Mouse (Mus musculus) hematopoietic stem cell, adult 5-6 weeks (primary cell): ENCODE data around the gene Sap18b. TPM values are rescaled to one million over a fixed set of nuclear protein-coding genes. Genes with fewer than 3 reads are reported as not detected.
"Not testable (repeated sequence)": the region's sequence is repeated elsewhere in the genome, so short reads cannot be mapped to it uniquely, and the experiment has no call there.

ENCODE experiments used
- ATAC-seq, 2 experiments: fragments of 125-278 bp in 1 of 2; replicated peaks in 1 of 2; 2 replicates each; pipeline ENCODE4 v1.8.0; 2016 to 2017; ENCODE audit warnings: inconsistent platforms in 2 of 2, mild to moderate bottlenecking in 2 of 2, moderate number of reproducible peaks in 2 of 2, low read depth in 1 of 2, moderate TSS enrichment in 1 of 2; ENCODE audit not compliant: low FRiP score in 2 of 2, poor library complexity in 2 of 2, severe bottlenecking in 2 of 2, insufficient read depth in 1 of 2, low TSS enrichment in 1 of 2
- total RNA-seq: library from RNA; stranded (forward); fragments of 172-1452, 232-1000 nt; gene quantifications from 2 replicates; pipeline ENCODE4 v1.2.3, GENCODE M21; 2017

Sap18b gene
- total RNA-seq, 1 experiment from 2014 or later, result 312 TPM

- peak; percentile 91 for ATAC-seq
Measured at GRCm38 (mm10) chr8:95852290-95852689, 27.1 kb downstream of the Sap18b start.

GRCm38 (mm10) chr8:95853102-95853843 lies 28.1 kb downstream of the Sap18b start, which contains the start of gene Slc38a7:
Gene Slc38a7, minus strand, starts transcription at chr8:95853539.
- ATAC-seq, result peak; percentile 87 to 92

DNA sequence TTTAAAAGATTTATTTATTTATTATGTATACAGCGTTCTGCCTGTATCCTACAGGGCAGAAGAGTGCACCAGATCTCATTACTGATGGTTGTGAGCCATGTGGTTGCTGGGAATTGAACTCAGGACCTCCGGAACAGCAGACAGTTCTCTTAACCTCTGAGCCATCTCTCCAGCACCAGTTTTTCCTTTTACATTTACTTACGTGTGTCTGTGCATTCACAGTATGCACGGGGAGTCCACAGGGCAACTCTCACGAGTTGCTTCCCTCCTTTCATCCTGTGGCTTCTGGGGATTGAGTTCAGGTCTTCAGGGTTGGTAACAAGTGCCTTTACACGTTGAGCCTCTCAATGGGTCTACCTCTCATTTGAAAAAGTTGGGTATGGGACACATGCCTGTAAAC lies 29.0 kb downstream of the Sap18b start:
- no peak for ATAC-seq

- ATAC-seq, result not testable (repeated sequence)
Measured at GRCm38 (mm10) chr8:95863761-95864440, 38.8 kb downstream of the Sap18b start.

GRCm38 (mm10) chr8:95864851-95865250 lies 39.7 kb downstream of the Sap18b start:
- ATAC-seq, result not testable (repeated sequence)

- no peak for ATAC-seq
Measured at GRCm38 (mm10) chr8:95871690-95872089, 46.5 kb downstream of the Sap18b start.

GRCm38 (mm10) chr8:95875270-95875669 lies 50.1 kb downstream of the Sap18b start:
- ATAC-seq, result no peak

Other genes with a start within 250 kb of the Sap18b start
- not detected in 2 replicates for gene Prss54, start 249.0 kb upstream of the Sap18b start, total RNA-seq
- gene Gins3, start 191.9 kb upstream of the Sap18b start, total RNA-seq, result 16.3 and 22.9 TPM in 2 replicates
- 0.79 TPM in 1 of 2 replicates, not detected in the other for gene Ndrg4, start 148.4 kb upstream of the Sap18b start, total RNA-seq
- gene Setd6, start 109.5 kb upstream of the Sap18b start, total RNA-seq, result 25.5 and 45.2 TPM in 2 replicates
- 141 and 174 TPM in 2 replicates for gene Cnot1, start 17.9 kb upstream of the Sap18b start, total RNA-seq
- 6.0 and 9.5 TPM in 2 replicates for gene Slc38a7, start 28.2 kb downstream of the Sap18b start, total RNA-seq
- gene Got2, start 63.2 kb downstream of the Sap18b start, total RNA-seq, result 81.4 and 96.3 TPM in 2 replicates